Mouse (Mus musculus): ENCODE measurements around the gene Slc12a6.

Gene Slc12a6

GRCm38 (mm10) chr2:112391346-112392000, 125.8 kb downstream of the Slc12a6 start:
- no peak for DNase-seq (ENCODE audit: low spot score)

- DNase-seq (ENCODE audit: low spot score): no peak
Measured at GRCm38 (mm10) chr2:112392689-112393088, 127.1 kb downstream of the Slc12a6 start.

GRCm38 (mm10) chr2:112393958-112394357, 128.3 kb downstream of the Slc12a6 start:
- no peak for DNase-seq (ENCODE audit: low spot score)

GRCm38 (mm10) chr2:112396649-112397048, 131.0 kb downstream of the Slc12a6 start:
- no peak for DNase-seq (ENCODE audit: low spot score)

- DNase-seq (ENCODE audit: low spot score): no peak
Measured at GRCm38 (mm10) chr2:112407030-112407429, 141.4 kb downstream of the Slc12a6 start.
